In genomic region chr4:137912768-137913305, GRCm38 (mm10) we compare ENCODE assay signal across 8 mouse cellular contexts. TPM values are rescaled to one million over a fixed set of nuclear protein-coding genes. Genes with fewer than 3 reads are reported as not detected.
DNase-seq lines count a peak whose midpoint lies in the region; ATAC-seq lines count a peak whose summit lies in the region.

No protein-coding gene starts in this region.

- no peak for ATAC-seq in heart, embryonic 14.5 days (ENCODE audit: insufficient number of reproducible peaks, insufficient read depth, low FRiP score, low read depth)
- no peak for ATAC-seq in neural tube, embryonic 14.5 days (ENCODE audit: low read depth)

- peak overlapping the region; percentile 54 to 56; a peak in 3 of 4 replicates for H3K4me3 ChIP-seq in heart, embryonic 14.5 days (ENCODE audit: control insufficient read depth in 1 of 2, insufficient read depth in 1 of 2, low read depth in 1 of 2, low read length in 2 of 2)
- H3K4me3 ChIP-seq in neural tube, embryonic 14.5 days (ENCODE audit: low read depth, low read length), result peak overlapping the region; percentile 42

- peak overlapping the region; percentile 69 for H3K9ac ChIP-seq in heart, embryonic 14.5 days (ENCODE audit: low read length)
- peak overlapping the region; percentile 54 for H3K9ac ChIP-seq in neural tube, embryonic 14.5 days (replicated peaks; ENCODE audit: low read depth, low read length)

- no peaks in the 10 kb centered on the region for H3K27me3 ChIP-seq in heart, embryonic 14.5 days (ENCODE audit: control insufficient read depth, insufficient read depth, low read length)
- no peaks in the 10 kb centered on the region for H3K27me3 ChIP-seq in neural tube, embryonic 14.5 days (ENCODE audit: control insufficient read depth, insufficient read depth, low read length)

- no peaks in the 10 kb centered on the region for H3K36me3 ChIP-seq in heart, embryonic 14.5 days (ENCODE audit: control insufficient read depth, insufficient read depth, low read length)
- H3K36me3 ChIP-seq in neural tube, embryonic 14.5 days (ENCODE audit: control insufficient read depth, insufficient read depth, low read length), result no peaks in the 10 kb centered on the region

- intact Hi-C loops in gastrocnemius, postnatal 36 days (cut with DNase I), result no loop called here

- H3K4me2 ChIP-seq in heart, embryonic 14.5 days (ENCODE audit: low read length), result peak overlapping the region; percentile 97
- peak overlapping the region; percentile 87 for H3K4me2 ChIP-seq in neural tube, embryonic 14.5 days (ENCODE audit: low read depth, low read length)

- DNase-seq in heart, adult 9 months (ENCODE audit: low spot score in 2 of 2), result peak; percentile 38 to 45
- no peak for DNase-seq in heart, adult 8-10 months (ENCODE audit: low spot score)
- DNase-seq in kidney, postnatal 14 days, result peak; percentile 41
- DNase-seq in layer of hippocampus, adult 11-12 months (ENCODE audit: low spot score), result no peak
- no peak for DNase-seq in gastrocnemius, postnatal 36 days
- no peak for DNase-seq in cerebellum, adult 9-10 months

- H3K27ac ChIP-seq in heart, embryonic 14.5 days (replicated peaks in 1 of 2; ENCODE audit: control insufficient read depth in 1 of 2, insufficient read depth in 1 of 2, low read depth in 2 of 2, low read length in 2 of 2), result 0 out of 4 replicates have a peak overlapping the region, but pooled peaks of 1 of the 2 experiments have one; percentile 38
- no peak overlapping the region for H3K27ac ChIP-seq in neural tube, embryonic 14.5 days (ENCODE audit: low read depth, low read length)

- peaks cover 30 to 31% of the 10 kb centered on the region in 2 experiments for H3K4me1 ChIP-seq in heart, embryonic 14.5 days (ENCODE audit: control insufficient read depth in 2 of 2, insufficient read depth in 2 of 2, low read length in 2 of 2)
- H3K4me1 ChIP-seq in neural tube, embryonic 14.5 days (ENCODE audit: control insufficient read depth, insufficient read depth, low read length), result peaks cover 10% of the 10 kb centered on the region

- H3K9me3 ChIP-seq in heart, embryonic 14.5 days (ENCODE audit: control insufficient read depth, low read length), result no peaks in the 10 kb centered on the region
- no peaks in the 10 kb centered on the region for H3K9me3 ChIP-seq in neural tube, embryonic 14.5 days (ENCODE audit: control insufficient read depth, low read length)

- 64% methylated on average over 12 of the region's 13 CpGs for WGBS in heart, embryonic 14.5 days
- 53% methylated on average over 12 of the region's 13 CpGs for WGBS in neural tube, embryonic 14.5 days

RNA-seq across cellular contexts. Expression of gene Ece1, which starts 50.8 kb away (rescaled TPM):
- 100 to 1,000 TPM; 101 to 124 (median 116) TPM for total RNA-seq in heart, adult 8-10 months (2022)
- polyA plus RNA-seq in heart, embryonic 14.5 days (2014; fragmentation: Nextera tagmentation; extraction: Ambion mirVana), result 92.8 and 94.3 TPM in 2 replicates
- polyA plus RNA-seq in neural tube, embryonic 14.5 days (2014; fragmentation: Nextera tagmentation; extraction: Ambion mirVana), result 24.9 and 31.3 TPM in 2 replicates
- total RNA-seq in gastrocnemius, postnatal 36 days (2021), result 10 to 100 TPM; 57.9 to 67.9 TPM

Comparison
In these comparisons a context has a peak if more than half of its experiments do, and no peak if none do; other contexts are left out.
1. DNase-seq: peak in heart, adult 9 months (2 of 2) and kidney, postnatal 14 days (single experiment); none in heart, adult 8-10 months (single experiment), layer of hippocampus, adult 11-12 months (single experiment), gastrocnemius, postnatal 36 days (0 of 2) and cerebellum, adult 9-10 months (single experiment).